Mouse (Mus musculus): Measurements from ENCODE around the gene Hnrnpdl.

Hnrnpdl gene

DNA sequence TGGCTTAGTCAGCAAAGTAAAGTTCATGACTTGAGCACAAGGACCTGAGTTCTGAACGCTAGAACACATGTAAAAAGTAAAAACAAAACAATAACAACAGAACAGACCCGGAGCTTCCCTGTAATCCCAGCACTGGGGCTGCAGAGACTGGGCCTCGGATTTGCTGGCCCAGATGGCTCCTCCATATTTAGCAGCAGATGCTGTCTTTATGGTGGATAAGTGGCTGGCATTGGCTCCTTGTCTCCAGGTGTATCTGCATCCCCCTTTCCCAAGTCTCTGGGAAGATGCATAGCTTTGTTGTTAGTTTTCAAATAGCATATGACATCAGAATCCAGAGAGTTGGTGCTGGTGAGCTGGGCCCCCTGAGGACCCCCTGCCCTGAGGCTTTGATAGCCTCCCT is 6.6 kb upstream of the Hnrnpdl start:
- DNase-seq = no peak

DNA sequence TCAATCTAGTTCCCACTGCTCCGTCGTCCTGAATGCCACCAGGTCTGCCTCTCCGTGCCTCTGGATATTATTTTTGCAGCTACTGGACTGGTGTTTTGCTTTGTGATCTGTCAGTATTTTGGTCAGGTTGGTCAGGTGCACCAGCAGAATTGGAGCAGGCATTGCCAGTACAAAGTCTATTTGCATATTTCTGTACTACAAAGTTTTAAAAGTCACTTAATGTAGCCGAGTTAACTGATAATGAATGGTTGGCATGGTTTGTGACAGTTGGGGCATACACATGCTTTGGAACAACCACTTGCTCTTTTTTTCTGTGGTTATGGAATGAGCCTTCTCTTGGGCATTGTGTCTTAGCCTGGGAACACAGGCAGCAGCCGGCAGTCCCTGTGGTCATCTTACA is 5.2 kb upstream of the Hnrnpdl start:
- no peak for DNase-seq

DNA sequence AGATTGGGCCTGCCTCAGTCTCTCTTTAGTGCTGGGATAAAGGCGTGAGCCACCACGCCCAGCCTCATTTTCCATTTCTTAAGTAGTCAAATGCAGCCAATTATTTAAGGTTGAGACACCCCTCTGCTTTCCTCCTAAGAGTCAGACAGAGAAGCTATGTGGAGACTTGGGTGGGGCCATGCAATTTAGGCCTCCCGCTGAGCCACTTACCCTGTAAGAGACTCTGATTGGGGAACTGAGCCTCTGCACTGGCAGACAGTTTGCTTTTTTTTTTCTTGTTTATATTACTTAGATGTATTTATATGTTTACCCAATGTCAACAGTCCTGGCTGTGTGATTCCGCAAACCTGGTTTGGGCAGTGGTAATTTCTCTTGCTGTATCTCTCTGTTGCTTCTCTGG is 4.6 kb upstream of the Hnrnpdl start:
- no peak for DNase-seq

DNA sequence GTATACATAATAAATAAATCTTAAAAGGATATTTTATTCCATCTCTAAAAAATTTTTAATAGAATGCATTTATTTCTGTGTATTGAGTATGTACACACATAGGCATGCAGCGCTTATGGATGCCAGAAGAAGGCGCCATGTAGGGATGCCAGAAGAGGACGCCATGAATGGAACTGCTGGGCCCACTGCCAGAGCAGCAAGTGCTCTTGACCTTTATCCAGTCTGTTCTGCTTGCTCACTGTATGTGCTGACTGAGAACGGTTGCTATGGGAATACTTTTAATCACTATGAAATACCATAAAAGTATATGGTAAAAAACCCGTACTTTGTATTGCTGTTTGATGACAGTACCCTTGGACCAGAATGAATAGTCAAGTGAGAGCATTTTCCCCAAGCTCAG is 3.9 kb upstream of the Hnrnpdl start:
- DNase-seq = peak; percentile 74 to 85

DNA sequence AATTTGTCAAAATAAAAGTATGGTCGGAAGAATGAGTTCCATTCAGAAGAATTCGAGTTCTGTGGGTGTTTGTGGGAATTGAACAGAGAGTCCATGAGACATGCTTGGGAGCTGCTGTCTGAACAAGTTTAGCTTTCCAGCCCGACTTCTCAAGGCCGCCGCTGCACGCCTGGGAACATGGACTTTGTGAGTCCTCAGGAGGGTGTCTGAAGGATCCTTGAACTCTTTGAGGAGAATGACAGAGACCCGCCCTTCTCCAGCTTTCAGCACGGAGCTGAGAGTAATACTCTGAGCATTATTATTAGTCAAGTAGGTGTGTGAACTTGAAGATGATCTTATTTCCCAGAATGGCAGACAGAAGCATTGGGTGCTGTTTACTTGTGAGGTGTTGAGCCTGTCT is 3.0 kb upstream of the Hnrnpdl start:
- no peak for DNase-seq

DNA sequence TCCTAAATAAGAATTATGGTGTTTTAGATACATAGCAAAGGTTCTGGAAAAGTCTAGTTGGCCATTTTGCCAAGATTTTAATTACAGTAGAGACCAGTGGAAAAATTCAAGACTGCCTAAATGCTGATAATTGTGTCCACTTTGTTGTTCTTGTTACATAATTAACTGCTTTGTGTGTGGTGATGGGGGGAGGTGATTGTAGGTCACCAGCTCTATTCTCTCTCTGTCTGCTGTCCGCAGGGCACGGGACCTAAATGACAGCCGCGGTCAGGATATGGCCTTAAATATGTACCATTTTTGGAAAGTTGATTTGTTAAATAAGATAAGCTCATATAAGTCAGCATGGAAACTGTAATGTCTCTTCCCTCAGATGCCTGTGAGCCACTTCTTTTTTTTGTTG is 1.8 kb upstream of the Hnrnpdl start:
- no peak for DNase-seq

DNA sequence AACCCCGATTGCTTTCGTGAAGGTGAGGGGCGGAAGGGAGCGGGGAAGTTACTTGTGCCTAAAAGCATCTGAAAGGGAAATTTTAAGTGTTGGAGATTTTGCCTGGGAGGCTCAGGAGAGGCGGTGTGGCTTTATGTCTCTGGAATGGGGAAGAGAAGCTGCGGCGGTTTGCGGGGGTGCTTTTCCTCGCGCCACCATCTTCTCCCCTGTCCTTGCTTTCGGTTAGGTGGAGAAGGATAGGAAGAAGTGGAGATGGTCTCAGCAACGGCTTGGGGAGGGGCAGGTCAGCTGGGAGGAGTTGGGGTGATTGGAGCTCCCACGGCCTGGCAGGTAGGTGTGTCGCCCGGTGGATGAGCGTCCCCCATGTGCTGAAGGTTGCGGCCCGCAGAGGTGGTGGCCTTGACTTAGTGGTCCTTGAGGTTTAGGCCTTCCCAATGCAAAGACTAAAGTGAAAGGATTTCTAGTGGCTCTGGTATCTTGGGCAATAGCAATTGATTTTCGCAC is 869 bp upstream of the Hnrnpdl start:
- DNase-seq = peak in 1 of 2 experiments; percentile 50

DNA sequence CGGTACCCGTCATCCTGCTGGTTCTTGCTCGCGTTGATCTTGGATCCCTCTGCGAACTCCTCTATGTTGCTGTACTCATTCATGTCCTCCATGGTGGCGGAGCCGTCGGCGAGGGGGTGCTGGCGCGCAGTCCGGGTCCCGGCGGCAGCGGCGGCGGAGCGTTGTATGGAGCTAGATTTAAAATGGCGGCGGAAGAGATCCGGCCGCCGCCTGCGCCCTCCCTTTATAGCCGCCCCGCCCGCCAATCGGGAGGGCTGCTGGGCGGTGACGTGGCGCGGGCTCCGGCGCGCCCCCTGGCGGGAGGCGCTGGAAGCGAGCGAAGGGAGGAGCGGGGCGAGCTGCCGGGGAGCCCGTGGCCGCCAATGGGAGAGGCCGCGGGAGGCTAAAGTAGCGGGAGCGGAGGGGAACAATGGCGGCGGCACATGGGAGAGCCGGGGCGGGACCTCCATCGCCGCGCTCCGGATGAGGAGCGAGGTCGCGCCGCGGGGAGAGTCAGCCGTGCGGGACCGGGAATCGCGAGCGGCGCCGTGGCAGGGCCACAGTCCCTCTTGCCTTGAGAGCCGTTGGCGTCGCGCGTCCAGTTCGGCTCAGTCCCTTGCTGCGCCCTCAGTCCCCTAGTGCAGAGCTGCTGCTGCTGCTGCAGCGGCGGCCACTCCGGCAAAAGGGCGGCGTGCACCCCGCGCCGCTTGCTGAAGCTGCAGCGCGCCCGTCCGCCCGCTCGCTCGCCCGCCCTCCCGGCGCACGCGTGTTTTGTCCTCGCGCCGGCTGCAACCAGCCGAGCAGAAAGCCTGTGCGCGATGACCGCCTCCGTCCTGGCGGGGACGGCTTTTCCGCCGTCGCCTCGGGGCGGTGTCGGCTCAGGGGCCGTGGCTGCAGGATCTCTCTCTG is 506 bp downstream of the Hnrnpdl start:
- peak; percentile 99 for DNase-seq

DNA sequence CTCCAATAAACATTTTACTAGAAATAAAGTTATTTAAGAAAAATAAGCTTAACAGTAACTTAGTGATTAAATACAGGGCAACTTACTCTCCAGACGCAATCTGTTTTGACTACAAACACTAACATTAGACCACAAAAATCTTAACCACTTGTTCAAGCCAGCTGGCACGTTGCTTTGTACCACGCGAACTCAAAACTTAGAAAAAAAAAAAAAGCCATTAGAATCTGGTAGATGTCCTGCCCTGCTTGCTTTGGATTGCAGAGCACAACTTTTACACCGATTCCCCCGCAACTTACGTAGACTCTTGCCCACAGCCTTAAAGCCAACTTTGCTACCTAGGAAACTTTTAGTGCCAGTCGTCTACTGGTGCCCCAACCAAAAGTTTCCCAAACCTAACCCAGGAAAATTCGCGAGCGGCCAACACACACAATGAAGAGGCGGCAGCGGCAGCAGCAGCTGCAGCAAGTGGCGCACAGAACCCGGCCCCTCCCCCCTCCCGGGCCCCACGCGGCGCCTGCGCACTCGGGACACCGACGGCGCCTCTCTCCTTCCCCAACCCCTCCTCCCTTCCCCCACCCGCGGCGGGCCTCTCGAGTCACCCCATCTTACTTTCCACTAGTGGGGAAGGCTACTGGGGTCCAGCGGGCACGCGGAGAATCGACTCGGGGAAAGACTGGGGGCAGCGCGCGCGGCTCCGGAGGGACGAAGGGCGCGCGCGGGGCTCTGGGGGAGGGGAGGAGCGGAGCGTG is 1.3 kb downstream of the Hnrnpdl start:
- DNase-seq = peak; percentile 93 to 94

DNA sequence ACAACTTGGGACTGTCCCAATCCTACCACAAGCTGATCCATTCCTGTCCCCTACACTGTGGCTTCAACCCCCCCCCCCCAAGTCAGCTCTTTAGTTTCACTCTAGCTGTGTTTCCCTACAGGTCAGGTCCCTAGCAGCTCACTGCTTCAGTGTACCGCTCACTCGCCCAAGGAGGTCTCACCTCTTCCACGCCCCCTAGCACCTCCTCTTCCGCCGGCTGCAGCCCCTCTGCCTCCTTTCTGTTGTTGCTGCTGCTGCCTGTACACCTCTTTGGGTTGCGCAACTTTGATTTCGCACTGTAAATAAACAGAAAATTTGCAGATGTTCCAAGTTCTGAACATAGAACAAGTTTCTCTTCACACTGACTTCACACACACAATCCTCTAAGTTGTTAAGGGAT is 2.8 kb downstream of the Hnrnpdl start:
- DNase-seq = peak; percentile 20 to 29

DNA sequence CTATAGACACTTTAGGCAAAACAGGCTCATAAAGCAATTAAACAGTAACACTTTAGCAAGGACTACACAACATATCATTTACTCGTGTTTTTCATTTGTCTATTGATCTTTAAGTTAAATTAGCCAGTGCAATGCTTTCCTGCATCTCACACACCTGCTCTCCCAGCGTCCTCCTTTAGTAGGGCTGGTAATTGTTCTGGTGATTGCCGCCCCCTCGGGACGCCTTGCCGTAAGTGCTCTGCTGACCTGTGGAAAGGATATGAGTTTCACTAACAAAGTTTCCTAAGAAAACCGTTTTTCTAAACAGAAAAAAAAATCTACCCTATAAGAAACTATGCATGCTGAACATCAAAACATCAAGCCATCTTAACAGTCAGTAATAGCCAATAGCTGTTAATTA is 3.5 kb downstream of the Hnrnpdl start:
- DNase-seq = peak in 1 of 2 experiments; percentile 8

DNA sequence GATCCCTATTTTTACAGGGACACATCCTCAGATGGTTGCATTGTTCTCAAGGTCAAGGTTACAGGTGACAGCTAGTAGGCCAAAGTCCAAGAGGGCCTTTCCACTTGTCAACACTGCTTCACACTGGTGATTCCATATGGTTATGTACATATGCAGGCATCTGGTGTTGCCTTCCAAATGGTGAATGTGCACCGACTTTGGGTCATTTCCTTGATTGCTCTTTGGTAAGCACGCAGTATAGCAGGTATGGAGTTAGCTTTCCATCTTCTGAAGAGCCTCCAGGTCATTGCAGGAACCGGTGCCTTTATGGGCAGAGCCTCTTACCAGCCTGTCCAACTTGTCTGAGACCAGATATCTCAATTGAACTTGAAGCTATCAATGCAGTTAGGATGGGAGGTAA is 6.8 kb downstream of the Hnrnpdl start:
- no peak for DNase-seq

DNA sequence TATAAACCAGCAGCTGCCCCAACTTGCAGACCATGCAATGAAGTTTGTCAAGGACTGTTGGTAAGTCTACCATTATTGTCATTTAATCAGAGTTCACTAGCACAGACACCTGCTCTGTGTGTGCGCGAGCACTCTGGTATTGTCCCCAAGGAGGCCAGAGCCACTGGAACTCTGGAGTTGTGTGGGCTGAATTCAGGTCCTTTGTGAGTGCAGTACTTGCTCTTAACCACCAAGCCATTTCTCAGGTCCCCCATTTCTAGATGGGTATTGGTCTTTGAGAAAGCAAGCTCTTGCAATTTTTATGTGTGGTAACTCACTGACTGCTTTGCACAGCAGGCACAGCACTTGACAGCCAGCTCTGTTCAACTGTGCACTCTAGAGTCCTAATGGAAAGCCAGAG is 7.4 kb downstream of the Hnrnpdl start:
- DNase-seq = no peak

DNA sequence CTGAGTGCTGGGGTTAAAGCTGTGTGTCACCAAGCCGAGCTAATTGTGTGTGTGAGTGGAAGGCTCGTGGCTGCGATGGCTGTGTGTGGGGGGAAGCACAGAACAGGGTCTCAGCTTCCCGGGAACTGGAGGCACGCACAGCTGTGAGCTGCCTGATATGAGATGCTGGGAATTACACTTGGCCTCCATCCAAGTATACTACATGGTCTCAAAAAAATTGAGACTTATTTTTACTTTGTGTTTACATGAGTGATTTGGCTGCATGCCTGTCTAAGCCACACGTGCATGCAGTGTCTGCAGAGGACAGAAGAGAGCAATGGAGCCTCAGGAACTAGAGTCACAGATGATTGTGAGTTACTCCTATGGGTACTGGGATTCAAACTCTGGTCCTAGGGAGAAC is 9.4 kb downstream of the Hnrnpdl start:
- DNase-seq = peak; percentile 46 to 62

DNA sequence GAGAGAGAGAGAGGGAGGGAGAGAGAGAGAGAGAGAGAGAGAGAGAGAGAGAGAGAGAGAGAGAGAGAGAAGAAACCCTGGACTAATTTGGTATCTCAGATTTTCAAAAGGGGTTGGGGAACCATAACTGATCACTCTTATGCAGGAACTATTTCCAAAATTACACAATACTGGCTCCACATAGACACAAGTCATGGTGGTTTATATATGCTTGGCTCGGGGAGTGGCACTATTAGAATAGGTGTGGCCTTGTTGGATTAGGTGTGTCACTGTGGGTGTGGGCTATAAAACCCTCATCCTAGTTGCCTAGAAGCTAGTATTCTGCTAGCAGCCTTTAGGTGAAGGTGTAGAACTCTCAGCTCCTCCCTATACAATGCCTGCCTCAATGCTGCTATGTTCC is 14.6 kb downstream of the Hnrnpdl start:
- DNase-seq = no peak

DNA sequence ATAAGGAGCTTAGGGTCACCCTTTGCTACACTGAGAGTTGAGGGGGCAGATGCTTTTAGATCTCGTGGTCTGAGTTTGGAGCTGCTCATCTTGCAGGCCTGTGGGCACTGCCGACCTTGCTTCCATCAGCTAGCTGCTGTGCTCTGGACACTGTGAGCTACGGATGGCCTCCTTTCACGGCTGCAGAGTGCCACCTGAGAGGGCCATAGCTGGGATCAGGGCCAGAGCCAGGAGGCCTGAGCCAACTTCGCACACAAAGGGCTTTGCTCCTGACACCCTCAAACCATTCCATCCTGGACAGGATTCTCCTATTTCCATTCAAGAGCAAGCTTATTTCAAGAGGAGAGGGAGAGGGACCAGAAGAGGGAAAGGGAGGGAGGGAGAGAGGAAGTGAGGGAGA is 15.1 kb downstream of the Hnrnpdl start:
- no peak for DNase-seq

DNA sequence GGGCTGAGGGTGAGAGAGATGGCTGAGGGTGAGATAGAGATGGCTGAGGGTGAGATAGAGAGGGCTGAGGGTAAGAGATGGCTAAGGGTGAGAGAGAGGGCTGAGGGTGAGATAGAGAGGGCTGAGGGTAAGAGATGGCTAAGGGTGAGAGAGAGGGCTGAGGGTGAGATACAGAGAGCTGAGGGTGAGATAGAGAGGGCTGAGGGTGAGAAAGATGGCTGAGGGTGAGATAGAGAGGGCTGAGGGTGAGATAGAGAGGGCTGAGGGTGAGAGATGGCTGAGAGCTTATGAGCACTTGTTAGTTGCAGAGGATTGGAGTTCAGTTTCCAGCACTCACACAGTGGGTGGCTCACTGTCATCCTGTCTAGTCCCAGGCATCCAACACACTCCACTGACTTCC is 19.4 kb downstream of the Hnrnpdl start:
- no peak for DNase-seq

DNA sequence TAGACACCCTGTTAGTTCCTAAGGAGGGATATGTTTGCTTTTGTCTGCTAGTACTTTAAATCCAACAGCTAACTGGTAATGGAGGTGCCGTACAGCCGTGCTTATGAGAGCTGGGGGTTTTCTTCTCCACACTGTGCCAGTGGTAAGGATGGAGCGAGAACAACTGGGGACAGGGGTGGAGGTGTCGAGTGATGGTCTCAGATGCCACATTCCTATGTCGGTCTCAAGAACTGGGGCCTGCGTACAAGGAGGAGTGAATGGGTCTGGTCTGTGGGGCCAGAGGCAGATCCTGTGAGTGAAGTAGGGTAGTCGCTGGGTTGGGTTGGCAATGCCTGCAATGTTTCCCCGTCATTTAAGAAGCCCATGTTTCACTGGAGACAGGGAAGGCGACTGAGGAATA is 26.9 kb downstream of the Hnrnpdl start:
- no peak for DNase-seq

DNA sequence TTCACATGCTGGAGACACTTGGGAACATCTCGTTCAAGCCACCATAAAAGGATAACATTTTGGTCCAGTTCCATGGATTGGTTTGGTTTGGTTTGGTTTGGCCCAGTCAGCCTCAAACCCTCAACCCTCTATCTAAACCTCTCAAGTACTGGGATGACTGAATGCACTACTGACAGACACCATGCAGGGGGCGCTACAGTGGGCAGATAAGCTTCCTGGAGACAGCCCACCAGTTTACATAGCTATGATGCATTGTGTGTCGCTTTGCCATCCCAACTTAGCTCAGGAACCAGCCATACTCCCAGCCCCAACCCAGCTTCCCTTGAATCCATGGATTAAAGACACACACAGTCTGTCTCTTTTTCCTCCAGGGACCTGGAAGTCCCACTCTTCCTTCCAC is 31.0 kb downstream of the Hnrnpdl start:
- no peak for DNase-seq

DNA sequence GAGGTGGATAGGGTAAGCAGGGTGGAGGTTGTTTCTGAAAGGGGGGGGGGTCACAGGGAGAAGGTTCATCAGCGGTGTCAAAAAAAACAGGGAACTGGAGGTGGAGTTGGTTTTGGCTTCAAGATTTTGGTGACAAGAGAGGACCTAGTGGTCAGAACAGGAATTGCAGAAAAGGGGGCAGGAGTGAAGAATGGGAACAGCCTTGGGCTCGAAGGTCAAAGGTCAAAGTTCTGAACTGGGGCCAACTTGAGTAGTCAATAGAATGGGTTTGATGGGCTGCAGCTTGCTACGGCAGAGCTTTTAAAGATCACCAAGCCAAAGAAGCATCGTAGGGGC is 32.5 kb downstream of the Hnrnpdl start:
- DNase-seq = no peak

DNA sequence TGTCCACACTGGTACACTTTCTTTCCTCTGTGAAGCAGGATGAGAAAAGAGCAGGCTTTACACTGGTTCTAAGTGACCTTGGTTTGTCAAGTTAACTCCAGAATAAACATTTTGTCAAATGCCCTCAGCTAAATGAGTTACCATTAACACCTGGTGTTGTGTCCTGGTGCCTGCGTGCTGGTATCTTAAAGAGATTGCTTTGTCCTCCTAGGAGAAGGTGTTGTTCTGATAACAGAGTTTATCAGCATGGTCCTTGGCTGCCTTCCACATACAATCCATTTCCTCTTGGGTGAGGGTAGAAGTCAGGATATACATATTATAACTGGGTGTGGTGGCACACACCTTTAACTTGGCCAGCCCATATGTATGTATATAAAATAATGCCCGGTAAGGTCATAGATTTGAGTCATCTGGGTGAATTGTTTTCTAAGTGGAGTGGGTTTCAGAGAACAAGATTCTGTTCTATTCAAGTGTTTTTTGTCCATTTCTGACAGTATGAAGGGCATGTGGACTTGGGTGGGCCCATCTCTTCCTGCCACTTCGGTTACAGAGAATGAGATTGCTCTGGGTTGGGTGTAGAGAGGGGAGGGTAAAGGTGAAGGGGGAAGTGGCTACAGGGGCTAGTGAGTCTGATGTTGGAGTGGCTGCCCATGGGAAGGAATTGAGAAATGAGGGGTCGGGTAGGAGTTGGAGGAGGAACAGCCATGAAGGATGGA is 33.0 kb downstream of the Hnrnpdl start:
- no peak for DNase-seq

DNA sequence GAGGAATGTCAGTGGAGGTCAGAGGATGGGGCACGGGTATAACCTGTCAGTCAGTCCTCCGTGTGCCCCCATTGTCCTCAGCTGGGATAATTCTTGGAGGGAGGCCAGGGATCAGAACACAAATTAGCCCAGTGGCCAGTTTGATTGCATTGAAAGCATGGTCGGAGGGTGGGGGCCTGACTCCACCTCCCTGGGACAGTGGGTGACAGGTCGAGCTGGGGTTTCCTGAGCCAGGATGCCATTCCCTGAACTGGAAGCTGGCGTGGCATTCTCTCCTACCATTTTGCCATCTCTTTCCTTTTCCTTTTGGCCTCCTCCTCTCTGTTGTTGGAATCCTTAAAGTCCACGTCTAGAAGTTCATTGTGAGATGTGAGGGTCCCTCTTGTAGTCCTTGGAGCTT is 33.6 kb downstream of the Hnrnpdl start:
- DNase-seq = no peak

DNA sequence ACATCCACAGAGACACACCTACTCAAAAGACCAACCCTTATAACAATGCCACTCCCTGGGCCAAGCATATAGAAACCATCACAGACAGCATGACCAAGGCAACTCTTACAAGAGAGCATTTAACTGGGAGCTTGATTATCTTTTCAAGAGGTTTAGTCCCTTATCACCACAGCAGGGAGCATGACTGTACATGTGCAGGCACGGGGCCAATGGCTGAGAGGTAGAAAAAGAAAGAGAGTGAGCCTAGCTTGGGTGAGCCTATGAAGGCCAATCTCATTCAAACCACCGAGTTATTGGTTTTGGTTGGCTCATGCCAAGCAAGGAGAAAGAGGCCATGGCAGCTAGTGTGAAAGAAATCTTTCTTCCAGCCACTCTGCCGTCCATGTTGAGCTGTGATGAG is 34.0 kb downstream of the Hnrnpdl start:
- DNase-seq = no peak

DNA sequence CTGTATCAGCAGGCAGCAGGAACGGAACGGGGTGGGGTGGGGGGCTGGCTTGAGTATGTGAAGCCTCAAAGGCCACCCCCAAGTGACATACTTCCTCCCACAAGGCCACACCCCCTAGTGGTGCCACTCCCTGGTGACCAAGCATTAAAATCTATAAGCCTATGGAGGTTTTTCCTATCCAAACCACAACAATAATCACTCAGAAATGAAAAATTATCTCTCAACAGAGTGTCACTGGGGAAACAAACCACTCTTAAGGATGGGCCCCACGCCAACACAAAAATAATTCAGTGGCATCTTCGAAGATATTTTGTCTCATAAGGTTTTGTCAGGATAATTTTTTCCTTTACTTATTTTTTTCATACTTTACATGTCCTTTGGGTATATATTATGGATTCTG is 35.6 kb downstream of the Hnrnpdl start:
- DNase-seq = no peak

All from lung, postnatal 4 days (tissue).